Mouse (Mus musculus) ES-E14 (cell line): Measurements from ENCODE around the gene Krt90.

Experiments
- CHD2 ChIP-seq: IDR thresholded peaks from 2 replicates; pipeline ENCODE4 v1.6.1; 2014; ENCODE audit warnings: mild to moderate bottlenecking, low read depth, low read length, inconsistent platforms
- HCFC1 ChIP-seq: IDR thresholded peaks from 2 replicates; pipeline ENCODE4 v1.6.1; 2012; ENCODE audit warnings: low read length, inconsistent platforms, borderline replicate concordance; ENCODE audit not compliant: insufficient read depth
- MAFK ChIP-seq: IDR thresholded peaks from 2 replicates; pipeline ENCODE4 v1.6.1; 2014; ENCODE audit warnings: mild to moderate bottlenecking, low read depth, low read length, inconsistent platforms; ENCODE audit not compliant: insufficient read depth
- ZC3H11A ChIP-seq: IDR thresholded peaks from 2 replicates; pipeline ENCODE4 v1.6.1; 2012; ENCODE audit warnings: low read depth, mild to moderate bottlenecking, inconsistent platforms, low read length, borderline replicate concordance
- ZNF384 ChIP-seq: IDR thresholded peaks from 2 replicates; pipeline ENCODE4 v1.6.1; 2012; ENCODE audit warnings: low read depth, low read length, inconsistent platforms

- TF ChIP-seq HCFC1, result no peak
- no peak for TF ChIP-seq MAFK
- TF ChIP-seq ZC3H11A, result no peak
- TF ChIP-seq ZNF384, result no peak
- no peak for TF ChIP-seq CHD2
Measured at GRCm38 (mm10) chr15:101538580-101538900, 24.2 kb downstream of the Krt90 start.
